Mouse (Mus musculus) heart, embryonic 15.5 days (tissue): ENCODE data around the gene Rilpl1. TPM values are rescaled to one million over a fixed set of nuclear protein-coding genes. Genes with fewer than 3 reads are reported as not detected.

Experiments used
- ATAC-seq: fragments of 200-750 bp; cut with Nextera tagmentation; replicated peaks from 2 replicates; pipeline ENCODE4 v1.8.0; 2017; ENCODE audit warnings: low read depth, moderate TSS enrichment; ENCODE audit not compliant: insufficient number of reproducible peaks, insufficient read depth, low FRiP score
- H3K27ac ChIP-seq: fragments of 300-500 bp; sonication (generic); 2 replicates; pipeline ENCODE4 v1.5.1; 2015; ENCODE audit warnings: mild to moderate bottlenecking, inconsistent platforms
- H3K27me3 ChIP-seq: fragments of 300-500 bp; sonication (generic); 2 replicates; pipeline ENCODE4 v1.6.1; 2015; ENCODE audit warnings: inconsistent platforms
- H3K36me3 ChIP-seq: fragments of 300-500 bp; sonication (generic); 2 replicates; pipeline ENCODE4 v1.6.1; 2015; ENCODE audit warnings: mild to moderate bottlenecking, inconsistent platforms
- H3K4me1 ChIP-seq: fragments of 300-500 bp; sonication (generic); replicated peaks from 2 replicates; pipeline ENCODE4 v1.6.1; 2015; ENCODE audit warnings: inconsistent platforms
- H3K4me2 ChIP-seq: fragments of 300-500 bp; sonication (generic); 2 replicates; pipeline ENCODE4 v1.6.1; 2015; ENCODE audit warnings: inconsistent platforms, mild to moderate bottlenecking, moderate library complexity
- H3K4me3 ChIP-seq: fragments of 300-500 bp; sonication (generic); 2 replicates; pipeline ENCODE4 v1.5.1; 2015; ENCODE audit warnings: mild to moderate bottlenecking, inconsistent platforms
- H3K9ac ChIP-seq: fragments of 300-500 bp; sonication (generic); 2 replicates; pipeline ENCODE4 v1.6.1; 2015; ENCODE audit warnings: mild to moderate bottlenecking, inconsistent platforms
- H3K9me3 ChIP-seq: fragments of 300-500 bp; sonication (generic); replicated peaks from 2 replicates; pipeline ENCODE4 v1.6.1; 2016; ENCODE audit warnings: inconsistent platforms
- WGBS: fragments of 180-500 bp; shearing (Covaris S2); methylation state at CpG from one replicate; pipeline ENCODE4 v1.1.7; 2015; ENCODE audit warnings: mixed read lengths; 5-methylcytosine and 5-hydroxymethylcytosine counted together
- polyA plus RNA-seq: library from polyadenylated mRNA; unstranded; fragments of >200 nt; fragmentation: Nextera tagmentation; extraction: Ambion mirVana; gene quantifications from 2 replicates; pipeline ENCODE4 v1.2.1, GENCODE M21; 2015

The Rilpl1 gene
- polyA plus RNA-seq, 1 experiment from 2014 or later, result 27.8 TPM

DNA sequence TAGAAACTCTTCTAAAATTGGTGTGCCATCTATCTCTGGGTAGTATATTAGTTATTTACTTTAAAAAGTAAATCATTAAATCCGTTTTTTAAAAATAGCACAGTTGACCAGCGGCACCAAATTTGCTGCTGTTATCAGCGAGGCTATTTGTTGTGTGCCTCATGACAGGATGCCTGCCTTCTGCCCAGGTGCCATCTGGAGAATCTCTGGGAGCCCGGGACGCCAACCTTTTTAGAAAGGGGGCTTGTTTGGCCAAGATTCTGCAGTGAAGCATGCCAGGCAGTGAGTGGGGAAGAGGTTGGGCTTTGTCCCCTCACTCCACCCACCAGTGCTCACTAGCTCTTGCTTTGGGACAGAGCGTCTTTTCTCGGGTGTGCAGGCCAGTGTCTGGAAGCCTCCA is 81.1 kb downstream of the Rilpl1 start:
- Histone ChIP-seq H3K36me3 (peaks cover 75% of the 10 kb centered on the region), H3K4me3 (no peak overlapping the region), H3K4me1 (peaks cover 51% of the 10 kb centered on the region), H3K9ac (peak overlapping the region; percentile 10; the same call in 1 of the 2 replicates), H3K27ac (peak overlapping the region; percentile 49), H3K4me2 (no peak overlapping the region), H3K9me3 (no peaks in the 10 kb centered on the region), H3K27me3 (no peaks in the 10 kb centered on the region)
- no peak for ATAC-seq
- 58% methylated on average over 7 of the region's 7 CpGs for WGBS

DNA sequence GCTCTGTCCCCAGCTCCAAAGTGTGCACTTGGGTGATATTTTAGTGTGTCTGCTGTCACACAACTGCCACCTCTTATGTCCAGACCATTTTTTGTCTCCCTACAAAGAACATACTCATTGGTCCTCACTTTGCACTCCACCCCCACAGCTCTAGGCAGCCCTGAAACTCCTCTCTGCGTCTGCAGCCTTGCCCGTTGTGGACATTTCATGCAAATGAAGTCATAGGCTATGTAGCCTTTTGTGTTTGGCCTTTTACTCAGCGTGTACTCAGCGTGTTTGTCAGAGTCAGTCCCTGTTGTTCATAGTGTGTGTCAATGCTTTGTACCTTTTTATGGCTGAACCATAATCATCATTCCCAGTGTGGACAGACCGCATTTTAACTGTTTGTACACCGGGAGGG is 81.7 kb downstream of the Rilpl1 start:
- H3K9me3 ChIP-seq, result no peaks in the 10 kb centered on the region
- no peak for ATAC-seq
- no peak overlapping the region for H3K4me3 ChIP-seq
- no peak overlapping the region for H3K4me2 ChIP-seq
- H3K27ac ChIP-seq, result peak overlapping the region; percentile 49
- WGBS, result 62% methylated on average over 6 of the region's 6 CpGs
- peaks cover 57% of the 10 kb centered on the region for H3K4me1 ChIP-seq
- H3K9ac ChIP-seq, result no peak overlapping the region
- no peaks in the 10 kb centered on the region for H3K27me3 ChIP-seq
- H3K36me3 ChIP-seq, result peaks cover 70% of the 10 kb centered on the region

DNA sequence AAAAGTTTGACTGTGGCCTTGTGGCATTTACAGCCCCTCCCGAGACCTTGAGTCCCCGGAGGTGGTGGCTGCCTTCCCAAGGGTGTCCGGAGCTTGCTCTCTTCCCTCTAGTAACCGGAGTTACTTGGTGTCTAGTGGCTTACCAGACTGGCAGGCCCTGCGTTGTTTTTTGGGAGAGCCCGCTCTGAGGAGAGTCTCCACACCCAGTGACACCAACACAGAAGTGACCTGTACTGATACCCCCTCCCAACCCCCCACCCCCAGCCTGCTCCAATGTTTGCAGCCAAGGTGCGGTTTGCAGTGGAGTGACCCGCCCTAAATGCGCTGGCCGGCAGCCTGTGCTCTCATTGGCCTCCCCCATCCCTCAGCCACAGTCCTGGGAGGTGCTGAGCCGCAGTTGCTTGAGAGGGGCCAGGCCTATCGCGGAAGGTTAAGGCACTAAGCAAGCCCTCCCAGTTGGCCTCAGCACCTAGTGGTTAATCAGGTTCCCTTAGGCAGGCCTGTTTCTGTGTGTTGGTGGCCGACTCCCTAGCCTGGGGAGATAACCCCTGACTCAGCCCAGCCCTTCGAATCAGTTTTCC is 84.8 kb downstream of the Rilpl1 start:
- Histone ChIP-seq H3K36me3 (peaks cover 41% of the 10 kb centered on the region), H3K27ac (peak overlapping the region; percentile 93), H3K9ac (peak overlapping the region; percentile 95), H3K4me2 (peak overlapping the region; percentile 90), H3K27me3 (no peaks in the 10 kb centered on the region), H3K9me3 (no peaks in the 10 kb centered on the region), H3K4me1 (peaks cover 47% of the 10 kb centered on the region), H3K4me3 (peak overlapping the region; percentile 94)
- under 1% methylated on average over 15 of the region's 15 CpGs for WGBS
- peak; percentile 70 for ATAC-seq

DNA sequence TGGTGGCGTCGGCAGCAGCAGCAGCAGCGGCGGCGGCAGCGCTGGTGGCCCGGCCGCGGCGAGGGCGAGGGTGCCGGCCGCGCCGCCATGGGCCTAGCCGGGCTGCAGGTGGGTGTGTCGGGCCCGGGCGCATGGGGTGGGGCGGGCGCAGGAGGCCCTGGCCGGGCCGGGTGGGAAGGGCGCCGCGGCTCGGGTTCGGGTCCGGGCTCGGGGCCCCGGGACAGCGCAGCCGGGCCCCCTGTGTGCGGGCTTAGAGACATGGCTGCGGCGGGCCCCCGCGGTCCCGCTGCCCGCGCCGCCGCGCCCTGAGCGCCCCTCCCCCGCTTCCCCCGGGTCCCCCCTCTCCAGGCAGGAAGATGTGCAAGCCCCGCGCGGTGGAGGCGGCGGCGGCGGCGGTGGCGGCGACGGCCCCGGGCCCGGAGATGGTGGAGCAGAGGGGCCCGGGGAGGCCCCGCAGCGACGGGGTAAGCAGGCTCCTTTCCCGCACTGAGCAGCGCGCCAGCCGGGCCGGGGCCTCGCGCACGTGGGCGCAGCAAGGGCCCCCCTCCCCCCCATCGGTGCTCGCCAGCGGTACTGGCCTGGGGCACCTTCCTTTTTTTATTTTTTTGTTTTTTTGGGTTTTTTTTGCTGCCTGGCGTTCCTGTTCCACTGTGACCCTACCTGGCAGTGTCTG is 85.4 kb downstream of the Rilpl1 start:
- ATAC-seq, result peak; percentile 50
- Histone ChIP-seq H3K4me1 (peaks cover 50% of the 10 kb centered on the region), H3K36me3 (peaks cover 34% of the 10 kb centered on the region), H3K9ac (peak overlapping the region; percentile 95), H3K27ac (peak overlapping the region; percentile 93), H3K9me3 (no peaks in the 10 kb centered on the region), H3K4me2 (peak overlapping the region; percentile 90), H3K4me3 (peak overlapping the region; percentile 94), H3K27me3 (no peaks in the 10 kb centered on the region)
- under 1% methylated on average over 45 of the region's 77 CpGs for WGBS

DNA sequence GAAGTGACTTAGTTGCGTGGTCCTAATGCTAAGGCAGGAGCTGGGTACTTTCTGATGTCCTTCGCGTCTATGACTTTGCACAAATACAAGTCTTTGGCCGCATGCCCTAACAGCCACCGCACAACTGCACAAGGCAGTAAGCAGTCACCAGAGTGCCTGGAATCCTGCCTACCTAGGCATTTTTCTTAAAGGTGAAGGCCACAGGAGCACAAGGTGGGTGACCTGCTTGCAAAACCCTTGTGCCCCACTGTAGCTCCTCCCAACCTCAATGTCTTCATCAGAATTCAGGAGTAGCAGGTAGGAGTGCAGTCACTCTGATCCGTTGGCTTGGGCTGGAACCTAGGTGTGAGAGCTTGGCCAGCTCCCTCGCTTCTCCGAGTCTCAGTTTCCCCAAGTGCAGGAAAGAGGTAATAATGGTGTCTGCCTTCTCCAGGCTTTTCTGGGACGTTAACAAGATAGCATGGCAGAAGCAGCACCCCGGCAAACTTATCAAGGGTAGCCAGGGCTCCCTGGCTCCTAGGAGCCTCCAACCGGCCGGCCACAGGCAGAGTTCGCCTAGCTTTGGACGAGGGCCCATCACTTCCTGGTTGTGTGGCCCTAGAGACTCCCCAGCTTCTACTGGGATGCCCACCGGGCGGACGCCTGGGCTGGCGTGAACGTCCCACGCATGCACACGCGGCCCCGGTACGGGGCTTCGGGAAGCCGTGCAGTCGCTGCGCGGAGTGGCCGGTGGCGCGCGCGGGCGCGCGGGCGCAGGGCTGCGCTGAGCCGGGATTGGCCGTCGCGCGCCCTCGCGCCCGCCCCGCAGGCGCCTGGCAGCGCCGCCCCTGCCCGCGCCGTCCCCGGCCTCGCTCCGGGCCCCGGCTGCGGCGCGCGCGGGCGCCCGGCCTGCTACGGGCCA is 86.3 kb downstream of the Rilpl1 start:
- H3K4me1 ChIP-seq, result peaks cover 45% of the 10 kb centered on the region
- H3K9ac ChIP-seq, result peak overlapping the region; percentile 95
- peaks cover 26% of the 10 kb centered on the region for H3K36me3 ChIP-seq
- peak overlapping the region; percentile 93 for H3K27ac ChIP-seq
- no peaks in the 10 kb centered on the region for H3K9me3 ChIP-seq
- peak; percentile 86 for ATAC-seq
- WGBS, result 3% methylated on average over 45 of the region's 66 CpGs
- peak overlapping the region; percentile 94 for H3K4me3 ChIP-seq
- H3K4me2 ChIP-seq, result peak overlapping the region; percentile 90
- H3K27me3 ChIP-seq, result no peaks in the 10 kb centered on the region

DNA sequence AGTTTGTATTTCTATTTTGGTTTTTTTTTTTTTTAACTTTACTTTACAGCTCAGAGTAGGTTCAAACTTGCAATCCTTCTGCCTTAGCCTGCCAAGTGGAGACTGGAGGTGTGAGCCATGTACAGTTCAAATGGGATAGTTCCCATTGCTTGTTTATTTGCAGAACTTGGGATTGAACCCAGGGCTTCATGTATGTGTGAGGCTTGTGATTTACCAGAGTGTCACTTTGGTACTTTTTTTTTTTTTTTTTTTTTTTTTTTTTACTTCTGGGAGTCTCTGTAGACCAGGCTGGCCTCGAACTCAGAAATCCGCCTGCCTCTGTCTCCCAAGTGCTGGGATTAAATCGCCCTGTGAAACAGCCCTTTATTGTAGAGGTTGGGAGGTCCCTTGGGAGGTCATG is 87.0 kb downstream of the Rilpl1 start:
- Histone ChIP-seq H3K4me3 (peak overlapping the region; percentile 94), H3K4me1 (peaks cover 39% of the 10 kb centered on the region), H3K27ac (peak overlapping the region; percentile 93; the same call in 1 of the 2 replicates), H3K27me3 (no peaks in the 10 kb centered on the region), H3K9ac (no peak overlapping the region), H3K36me3 (peaks cover 20% of the 10 kb centered on the region), H3K4me2 (peak overlapping the region; percentile 90), H3K9me3 (no peaks in the 10 kb centered on the region)
- ATAC-seq, result no peak
- 73% methylated on average over 3 of the region's 3 CpGs for WGBS

Other genes starting within 250 kb of the Rilpl1 start
- 10.2 TPM in 2 replicates for gene Mphosph9, start 203.4 kb downstream of the Rilpl1 start, polyA plus RNA-seq
- 17.4 and 19.0 TPM in 2 replicates for gene 2810006K23Rik, start 203.3 kb downstream of the Rilpl1 start, polyA plus RNA-seq
- 87.9 and 109 TPM in 2 replicates for gene Cdk2ap1, start 168.3 kb downstream of the Rilpl1 start, polyA plus RNA-seq
- 57.8 and 65.5 TPM in 2 replicates for gene Sbno1, start 105.4 kb downstream of the Rilpl1 start, polyA plus RNA-seq
- 63.3 and 74.6 TPM in 2 replicates for gene Kmt5a, start 91.5 kb downstream of the Rilpl1 start, polyA plus RNA-seq
- gene Rilpl2, start 53.0 kb downstream of the Rilpl1 start, polyA plus RNA-seq, result 15.0 and 20.9 TPM in 2 replicates
- gene Snrnp35, start 48.3 kb downstream of the Rilpl1 start, polyA plus RNA-seq, result 19.2 and 20.7 TPM in 2 replicates
- gene Tmed2, start 9.3 kb upstream of the Rilpl1 start, polyA plus RNA-seq, result 409 and 423 TPM in 2 replicates
- 6.7 and 8.7 TPM in 2 replicates for gene Ddx55, start 21.5 kb upstream of the Rilpl1 start, polyA plus RNA-seq
- 51.2 and 53.6 TPM in 2 replicates for gene Eif2b1, start 47.7 kb upstream of the Rilpl1 start, polyA plus RNA-seq
- 28.9 and 34.5 TPM in 2 replicates for gene Gtf2h3, start 47.7 kb upstream of the Rilpl1 start, polyA plus RNA-seq
- gene Atp6v0a2, start 97.2 kb upstream of the Rilpl1 start, polyA plus RNA-seq, result 26.6 and 32.8 TPM in 2 replicates
- gene Dnah10, start 193.7 kb upstream of the Rilpl1 start, polyA plus RNA-seq, result 0.04 and 0.05 TPM in 2 replicates